Mouse (Mus musculus) retina, postnatal 7 days (tissue): Measurements from ENCODE around the gene Wnk1.

Experiments
- DNase-seq: peaks from one replicate; pipeline ENCODE4 v3.0.0-alpha.2; 2012; ENCODE audit warnings: low read depth, low spot score

The Wnk1 gene

DNA sequence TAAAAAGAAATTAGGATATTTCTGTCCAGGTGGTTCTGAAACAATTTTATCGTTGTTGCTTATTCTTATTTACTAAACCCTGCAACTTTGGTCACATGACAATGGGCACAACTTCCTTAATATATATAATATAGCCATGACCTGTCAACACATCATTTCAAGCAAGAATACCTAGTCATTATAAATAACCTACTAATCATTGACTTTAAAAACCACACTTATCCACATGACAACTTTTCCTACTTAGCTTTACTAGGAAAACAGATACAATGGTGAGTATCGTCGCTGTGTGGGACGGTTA is 2.0 kb upstream of the Wnk1 start:
- no peak for DNase-seq

DNA sequence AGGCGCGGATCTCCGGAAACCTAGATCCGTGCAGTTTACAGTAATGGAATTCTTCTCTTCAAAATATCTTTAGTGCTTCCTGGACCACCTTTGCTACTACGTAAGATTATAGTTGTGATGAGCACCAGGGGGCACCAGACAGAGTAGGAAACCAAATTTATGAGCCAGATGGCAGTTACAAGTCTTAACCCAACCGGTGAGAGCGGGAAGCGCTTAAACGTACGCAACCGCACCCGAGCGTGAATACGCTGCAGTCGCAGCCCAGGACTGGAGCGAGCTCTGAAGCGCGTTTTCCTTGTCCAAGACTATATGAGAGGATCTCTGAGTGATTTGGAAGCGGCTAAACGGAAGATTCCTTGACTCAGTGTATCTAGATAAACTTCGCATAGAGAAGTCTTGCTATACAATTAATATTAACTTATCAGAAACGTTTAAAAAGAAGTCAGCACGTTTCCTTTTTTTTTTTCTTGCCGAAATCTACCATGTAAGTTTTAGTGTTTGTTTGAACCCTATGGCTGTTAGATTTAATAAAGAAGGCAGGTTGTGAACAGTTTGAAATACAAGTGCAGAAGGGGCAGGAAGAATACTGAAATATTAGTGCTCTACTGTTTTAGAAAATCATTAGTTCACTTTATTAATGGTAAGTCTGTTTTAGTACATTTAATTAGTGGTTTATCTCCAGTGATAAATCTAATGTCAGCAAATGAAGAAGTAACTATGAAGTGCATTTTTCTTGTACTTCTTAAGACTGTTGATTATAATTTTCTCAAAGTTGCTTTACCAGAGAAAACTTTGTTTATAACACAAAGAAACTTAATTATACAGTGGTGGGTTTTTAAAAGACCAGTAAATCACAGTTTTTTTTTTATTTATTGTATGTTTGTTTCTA is 1.4 kb upstream of the Wnk1 start:
- DNase-seq, result peak; percentile 57

DNA sequence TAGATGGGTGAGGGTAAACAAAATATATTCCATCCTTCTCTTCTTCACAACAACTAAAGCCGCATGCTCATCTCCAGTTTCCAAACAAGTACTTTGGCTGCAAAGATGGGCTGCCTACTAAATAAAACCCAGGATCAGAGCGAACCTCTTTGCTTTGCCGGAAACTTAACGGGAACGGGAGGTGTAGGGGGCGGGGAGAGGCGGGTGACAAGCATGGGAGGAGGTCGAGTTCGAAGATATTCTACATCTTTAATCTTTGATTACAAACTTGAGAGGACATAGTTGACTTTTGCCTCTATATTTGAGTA is 738 bp upstream of the Wnk1 start:
- DNase-seq, result no peak

DNA sequence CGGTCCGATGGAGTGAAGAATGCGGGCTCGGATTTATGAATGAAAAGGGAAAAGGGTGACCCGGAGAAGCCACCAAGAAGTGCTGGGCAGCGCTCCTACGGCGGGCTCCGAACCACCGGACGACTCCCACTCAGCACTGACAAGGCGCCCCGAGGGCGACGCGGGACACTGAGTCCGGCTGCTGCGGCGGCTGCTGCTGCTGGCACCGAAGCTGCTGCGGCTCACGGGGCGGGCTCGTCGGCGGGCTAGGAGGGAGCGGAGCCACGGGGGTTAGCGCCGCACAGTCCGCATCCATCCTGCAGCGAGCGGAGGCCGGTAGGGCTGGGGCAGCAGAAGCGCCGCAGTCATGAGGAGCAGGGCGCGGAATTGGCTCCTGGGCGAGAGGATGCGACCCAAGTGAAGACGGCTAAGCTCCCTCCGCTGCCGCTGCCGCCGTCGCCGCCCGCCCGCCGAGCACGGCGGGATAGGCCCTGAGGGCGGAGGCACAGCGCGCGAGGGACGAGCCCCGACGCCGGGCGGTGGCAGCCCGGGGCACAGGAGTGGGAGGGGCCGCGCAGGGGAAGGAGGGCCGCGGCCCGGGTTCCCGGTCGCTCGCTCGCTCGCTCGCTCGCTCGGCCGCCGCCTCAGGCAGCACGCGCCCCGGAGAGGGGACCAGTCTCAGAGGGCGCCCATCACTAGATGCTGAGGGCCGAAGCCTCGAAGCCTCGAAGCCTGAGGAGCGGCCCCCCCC is 671 bp downstream of the Wnk1 start:
- DNase-seq, result peak; percentile 53

DNA sequence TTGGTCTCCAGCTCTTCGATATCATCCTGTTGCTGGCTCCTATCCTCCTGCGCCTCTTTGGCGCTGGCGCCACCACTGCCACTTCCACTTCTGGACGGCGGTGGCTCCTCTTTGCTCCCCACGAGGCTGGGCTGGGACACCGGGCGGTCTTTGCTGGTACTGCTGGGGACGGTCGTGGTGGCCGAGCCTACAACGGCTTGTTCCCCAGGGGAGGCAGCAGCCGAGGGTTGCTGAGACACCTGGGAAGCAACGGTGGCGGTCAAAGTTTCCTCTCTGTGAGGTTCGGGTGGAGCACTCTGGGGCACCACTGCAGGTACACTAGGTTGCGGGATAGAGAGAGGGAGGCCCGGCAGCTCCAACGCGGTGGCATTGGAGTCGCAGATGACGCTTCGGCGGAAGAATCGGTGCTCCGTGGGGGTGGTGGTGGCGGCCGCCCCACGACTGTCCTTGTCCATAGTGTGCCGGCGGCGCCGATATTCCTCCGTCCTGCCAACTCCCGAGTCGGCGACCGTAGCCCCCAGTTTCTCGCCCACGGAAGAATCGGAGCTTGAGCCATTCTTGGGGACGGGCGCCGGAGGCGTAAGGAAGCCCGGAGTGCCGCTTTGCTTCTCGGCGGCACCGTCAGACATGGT is 1.4 kb downstream of the Wnk1 start:
- DNase-seq, result peak; percentile 50

DNA sequence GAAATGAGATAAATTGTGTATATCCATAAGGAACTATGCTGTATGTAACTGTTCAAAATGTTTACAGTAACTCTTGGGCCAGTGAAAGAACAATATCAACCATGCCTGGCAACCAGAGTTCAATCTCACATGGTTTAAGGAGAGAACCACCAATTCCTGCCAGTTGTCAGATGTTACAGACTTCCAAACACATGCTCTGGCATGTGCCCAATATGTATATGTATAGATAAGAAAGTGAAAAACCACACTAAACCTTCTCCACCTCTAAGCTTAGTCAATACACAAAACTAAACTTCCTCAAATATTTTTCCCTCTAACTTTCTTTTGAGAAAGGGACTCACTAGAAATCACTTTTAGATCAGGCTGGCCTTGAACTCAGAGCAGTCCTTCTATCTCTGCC is 13.9 kb downstream of the Wnk1 start:
- no peak for DNase-seq

DNA sequence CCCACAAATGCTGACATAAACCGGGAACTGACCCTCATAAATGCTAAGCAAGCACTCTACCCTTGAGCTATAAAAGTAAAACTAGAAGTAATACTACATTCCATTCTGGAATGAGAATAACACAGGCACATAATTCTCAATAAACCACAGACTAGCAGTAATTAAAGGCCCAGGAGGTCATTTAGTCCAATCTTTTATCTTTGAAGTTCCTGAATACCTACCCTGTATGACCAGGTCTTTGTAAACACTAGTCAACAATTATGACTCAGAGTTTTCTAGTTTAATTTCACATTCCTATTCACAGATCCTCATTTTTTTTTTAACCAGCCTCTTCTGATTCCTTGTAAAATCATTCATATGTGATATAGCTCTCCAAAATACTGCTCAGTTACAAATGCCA is 14.7 kb downstream of the Wnk1 start:
- DNase-seq, result no peak

DNA sequence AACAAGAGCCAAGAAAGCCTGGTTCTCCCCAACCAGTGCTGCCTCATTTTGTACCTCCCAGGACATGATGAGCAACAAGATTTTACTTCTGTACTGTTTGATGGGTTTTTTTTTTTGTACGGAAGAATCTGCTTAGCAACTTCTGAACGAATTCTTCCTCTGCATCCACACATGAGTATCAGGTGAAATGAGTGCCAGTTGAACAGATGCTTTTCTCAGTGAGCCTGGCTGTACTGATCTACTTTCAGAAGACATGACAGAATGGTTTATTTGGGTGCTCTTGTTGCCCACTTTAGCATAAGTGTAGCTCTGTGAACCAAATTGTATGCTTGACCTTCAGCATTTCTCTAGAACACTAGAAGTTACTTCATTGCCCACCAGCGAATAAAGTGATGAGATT is 16.4 kb downstream of the Wnk1 start:
- DNase-seq, result no peak

DNA sequence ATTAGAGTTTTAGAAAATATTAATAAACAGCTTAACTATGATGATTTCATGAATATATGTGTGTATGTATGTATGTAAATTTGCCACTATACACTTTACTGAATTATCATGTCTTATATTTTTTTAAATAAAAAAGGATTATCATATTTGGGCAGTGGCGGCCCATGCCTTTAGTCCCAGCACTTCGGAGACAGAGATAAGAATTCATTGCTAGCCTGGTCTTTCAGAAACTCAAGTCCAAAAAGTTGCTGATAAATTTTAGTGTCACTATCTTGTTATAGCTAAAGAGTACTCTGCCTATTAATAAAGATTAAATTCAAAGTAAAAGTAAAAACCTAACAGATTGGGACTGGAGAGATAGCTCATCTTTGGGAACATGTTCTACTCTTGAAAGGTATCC is 18.8 kb downstream of the Wnk1 start:
- no peak for DNase-seq

DNA sequence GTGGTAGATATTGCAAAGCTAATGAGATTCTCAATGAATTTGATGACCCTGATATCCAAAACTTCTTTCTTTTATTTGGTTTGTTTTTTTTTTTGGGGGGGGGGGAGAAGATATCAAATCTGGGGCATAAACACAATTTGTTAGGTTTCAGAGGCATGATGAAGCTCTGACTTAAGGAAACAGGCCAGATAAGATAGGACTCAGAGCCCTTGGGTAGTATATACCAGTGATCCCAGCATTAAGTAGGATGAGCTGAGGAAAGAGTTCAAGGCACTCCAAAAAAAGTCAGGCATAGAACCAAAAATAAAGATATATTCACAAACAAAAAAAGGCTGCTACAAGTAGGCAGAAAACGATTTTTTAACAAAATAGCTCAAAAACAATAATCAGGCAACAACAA is 25.3 kb downstream of the Wnk1 start:
- no peak for DNase-seq

DNA sequence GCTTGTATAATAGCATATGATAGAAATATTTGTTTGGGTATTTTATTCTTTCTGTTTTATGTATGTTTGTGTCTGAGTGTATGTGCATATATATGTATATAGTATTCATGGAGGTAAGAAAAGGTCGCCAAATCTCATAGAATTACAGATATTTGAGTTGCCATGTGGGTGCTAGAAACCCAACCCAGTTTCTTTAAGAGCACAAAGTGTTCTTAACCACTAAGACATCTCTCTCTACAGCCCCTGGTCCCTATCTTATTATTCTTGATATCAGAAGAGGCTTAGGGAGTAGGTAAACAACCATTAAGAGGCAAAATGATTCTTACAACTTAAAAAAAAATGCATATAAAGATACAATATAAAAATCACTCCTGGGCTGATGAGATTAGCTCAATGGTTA is 27.0 kb downstream of the Wnk1 start:
- DNase-seq, result no peak

DNA sequence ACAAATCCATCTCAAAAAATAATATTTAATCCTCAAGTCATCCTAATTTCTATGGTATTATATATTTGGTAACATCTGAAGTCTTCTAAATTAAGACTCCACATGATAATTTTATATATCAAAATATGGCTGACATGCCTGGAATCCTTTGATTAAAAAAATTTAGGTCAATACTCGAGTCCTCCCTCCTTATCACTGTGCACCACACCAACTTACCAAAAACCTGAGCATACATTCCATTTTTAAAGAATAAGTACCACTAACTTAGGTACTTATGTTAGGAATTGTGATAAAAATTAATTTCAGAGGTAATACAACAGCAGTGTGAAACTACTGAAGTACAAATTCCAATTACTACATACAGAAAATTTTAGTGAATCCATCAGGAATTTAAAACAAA is 27.5 kb downstream of the Wnk1 start:
- DNase-seq, result no peak

DNA sequence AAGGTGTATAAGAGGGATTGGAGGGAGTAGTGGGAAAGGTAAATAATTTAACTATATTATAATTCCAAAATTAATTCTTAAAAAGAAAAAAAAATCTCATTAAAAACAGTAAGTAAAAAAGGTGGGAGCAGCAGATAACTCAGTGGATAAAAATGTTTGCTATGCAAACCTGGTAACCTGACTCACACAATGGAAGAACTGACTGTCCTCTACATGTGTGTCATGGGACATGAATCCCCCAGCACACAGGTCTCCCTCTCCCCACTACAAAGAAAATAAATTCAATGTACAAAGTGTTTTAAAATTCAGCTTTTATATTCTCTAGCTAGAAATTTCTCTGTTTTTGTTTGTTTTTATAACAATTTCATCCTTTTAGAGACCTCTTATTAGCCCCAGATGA is 27.9 kb downstream of the Wnk1 start:
- DNase-seq, result no peak

DNA sequence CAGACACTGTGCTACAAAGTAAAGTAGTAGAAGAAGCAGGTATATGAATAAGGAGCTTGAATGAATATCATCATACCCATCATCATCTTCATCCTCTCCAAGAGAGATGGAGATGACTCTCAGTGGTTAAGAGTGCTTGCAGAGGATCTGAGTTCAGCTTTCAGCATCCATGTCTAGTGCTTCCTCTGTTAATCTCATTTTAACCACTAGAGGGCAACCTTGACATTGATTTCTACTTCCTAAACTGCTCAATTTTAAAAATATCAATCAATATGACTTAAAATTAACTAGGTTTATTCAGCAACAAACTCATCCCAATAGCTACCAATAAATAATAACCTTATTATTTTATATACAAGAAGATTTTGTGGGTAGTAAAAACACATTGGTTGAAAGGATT is 36.8 kb downstream of the Wnk1 start:
- DNase-seq, result peak; percentile 38

DNA sequence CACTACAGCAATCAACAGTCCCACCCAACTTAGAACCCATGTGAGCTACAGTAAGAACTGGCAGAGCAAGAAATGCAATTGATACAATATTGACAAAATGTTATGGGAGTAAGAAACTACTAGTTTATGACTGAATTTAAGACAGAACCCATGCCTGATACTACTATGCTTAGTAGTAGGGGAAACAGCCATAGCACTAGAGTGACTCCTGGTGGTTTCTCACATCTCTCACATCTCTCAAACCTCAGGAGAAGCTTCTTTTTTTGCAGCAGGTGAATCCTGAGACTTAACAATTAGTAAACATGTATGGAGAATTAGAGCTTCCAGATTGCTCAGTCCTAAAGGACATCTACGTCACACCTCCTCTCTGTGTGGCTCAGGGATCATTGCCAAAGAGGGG is 42.0 kb downstream of the Wnk1 start:
- no peak for DNase-seq

DNA sequence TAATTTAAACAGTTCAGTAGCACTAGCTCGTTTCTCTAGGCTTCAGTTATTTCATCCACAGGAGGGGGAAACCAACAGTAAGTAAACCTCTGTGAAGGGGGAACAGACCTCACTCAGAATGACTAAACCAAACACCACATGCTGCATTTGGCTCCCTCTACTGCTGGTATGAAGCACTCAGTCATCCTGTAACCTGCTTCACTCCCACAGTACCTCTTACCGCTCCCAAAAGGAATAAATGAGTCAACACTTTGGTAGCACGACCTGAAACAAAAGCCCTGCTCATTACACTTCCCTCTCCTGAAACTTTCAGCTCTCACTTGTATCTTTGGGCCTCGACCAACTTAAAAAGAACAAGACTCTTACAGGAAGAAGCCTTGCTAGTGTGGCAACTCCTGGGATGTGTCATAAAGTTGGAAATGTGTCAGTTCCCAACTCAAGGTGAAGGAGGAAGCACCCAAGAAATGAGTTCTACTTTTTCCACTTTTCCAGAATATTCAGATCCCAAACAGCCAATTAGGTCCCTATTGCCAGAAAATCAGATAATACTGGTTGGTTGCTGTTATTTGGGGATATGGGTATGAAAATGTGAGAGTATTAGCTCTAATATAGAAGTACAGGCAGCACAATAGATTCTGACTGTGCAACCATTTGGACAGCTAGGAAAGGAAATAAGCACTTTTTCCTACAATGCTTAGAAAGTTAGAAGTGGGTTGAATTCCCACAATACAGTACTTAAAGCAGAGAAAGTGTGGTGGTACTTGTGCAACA is 114.1 kb downstream of the Wnk1 start:
- DNase-seq, result no peak

DNA sequence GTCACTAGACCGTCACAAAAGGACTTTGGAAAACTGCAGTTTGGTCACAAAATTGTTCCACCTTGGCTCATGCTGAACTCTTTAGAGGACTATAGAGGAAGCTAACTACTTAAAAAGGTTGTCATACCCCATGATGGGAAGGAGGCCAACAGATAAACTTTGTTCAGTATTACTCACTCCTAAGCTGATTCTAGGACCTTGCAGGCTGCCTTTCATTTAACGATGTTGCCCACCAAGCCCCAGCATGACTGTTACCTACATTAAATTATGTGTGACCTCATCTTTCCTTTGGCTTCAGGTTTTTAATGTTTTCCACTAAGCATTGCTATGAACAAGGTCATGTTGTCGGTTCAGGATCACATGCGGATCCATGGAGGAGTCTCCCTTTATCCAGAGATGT is 115.9 kb downstream of the Wnk1 start:
- DNase-seq, result no peak

DNA sequence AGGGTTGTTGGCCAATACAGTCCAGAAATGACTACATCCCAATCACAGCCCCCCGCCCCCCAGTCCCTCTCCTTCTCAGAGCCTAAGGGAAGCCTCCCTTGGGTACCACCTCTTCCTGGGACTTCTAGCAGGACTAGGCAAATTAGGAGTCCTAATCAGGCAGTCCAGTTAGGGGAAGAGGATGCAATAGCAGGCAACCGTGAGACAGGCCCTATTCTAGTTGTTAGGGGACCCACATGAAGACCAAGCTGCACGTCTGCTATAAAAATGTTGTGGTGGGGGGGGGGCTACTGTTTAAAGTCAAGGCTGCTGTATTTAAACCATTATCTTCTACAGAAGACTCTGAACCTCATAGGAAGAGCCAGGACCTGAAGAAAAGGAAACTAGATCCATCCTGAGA is 116.3 kb downstream of the Wnk1 start:
- no peak for DNase-seq

DNA sequence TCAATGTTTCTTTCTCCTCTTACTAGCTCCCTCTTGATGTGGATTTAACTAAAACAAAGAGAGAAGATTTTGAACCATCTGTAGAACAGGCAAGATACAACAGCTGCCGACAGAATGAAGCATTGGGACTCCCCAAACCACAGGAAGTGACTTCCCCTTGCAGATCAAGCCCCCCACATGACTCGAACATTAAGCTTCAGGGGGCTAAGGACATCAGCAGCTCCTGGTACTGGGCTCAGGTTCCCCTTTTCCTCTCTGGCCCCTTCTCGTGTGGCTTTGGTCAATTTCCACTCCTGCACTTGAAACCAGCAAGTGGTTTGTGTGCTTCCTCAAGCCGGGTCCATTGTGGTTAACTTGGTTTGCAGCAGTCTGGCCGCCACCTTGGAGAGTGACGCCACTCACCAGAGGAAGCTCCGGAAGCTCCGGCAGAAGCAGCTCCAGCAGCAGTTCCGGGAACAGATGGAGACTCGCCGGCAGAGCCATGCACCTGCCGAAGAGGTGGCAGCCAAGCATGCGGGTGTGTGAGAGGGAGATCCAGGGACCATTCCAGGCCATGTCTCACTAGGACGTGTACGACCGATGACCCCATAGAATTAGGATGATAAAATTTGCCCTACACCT is 119.8 kb downstream of the Wnk1 start:
- DNase-seq, result no peak

DNA sequence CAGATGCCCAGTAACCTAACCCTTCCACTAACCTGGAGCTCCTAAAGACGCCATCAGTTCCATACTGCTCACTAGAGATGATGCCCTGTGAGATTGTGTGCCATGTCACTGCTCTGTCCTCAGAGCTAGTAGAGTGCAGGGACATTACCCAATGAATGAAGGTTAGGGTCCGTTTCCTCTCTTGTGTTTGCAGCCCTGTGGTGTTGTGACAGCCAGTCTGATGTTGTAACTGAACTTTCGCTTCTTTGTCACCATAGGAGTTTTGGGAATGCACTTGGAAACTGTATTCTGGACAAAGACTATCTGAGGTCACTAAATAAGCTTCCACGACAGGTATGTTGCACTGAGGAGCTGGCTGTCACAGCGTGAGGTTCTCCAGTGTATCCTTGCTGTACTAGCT is 122.8 kb downstream of the Wnk1 start:
- DNase-seq, result no peak

DNA sequence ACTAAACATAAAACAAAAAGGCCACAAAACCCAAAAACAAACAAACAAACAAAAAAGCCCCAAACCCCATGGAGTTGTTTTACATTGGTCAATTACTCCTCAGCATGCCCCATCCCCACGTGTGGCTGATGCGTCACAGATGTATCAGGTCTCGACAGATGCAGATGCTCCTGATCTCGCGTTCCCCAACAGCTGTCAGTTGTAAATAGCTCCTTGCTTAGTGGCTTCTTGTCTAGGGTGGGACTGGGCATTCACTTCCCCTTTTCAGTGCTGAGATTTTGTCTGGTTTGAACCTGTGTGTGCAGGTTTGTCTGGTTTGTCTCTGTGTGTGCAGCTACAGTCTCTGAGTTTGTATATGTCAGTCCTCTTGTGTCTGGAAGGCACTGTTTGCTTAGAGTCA is 126.4 kb downstream of the Wnk1 start:
- DNase-seq, result no peak

DNA sequence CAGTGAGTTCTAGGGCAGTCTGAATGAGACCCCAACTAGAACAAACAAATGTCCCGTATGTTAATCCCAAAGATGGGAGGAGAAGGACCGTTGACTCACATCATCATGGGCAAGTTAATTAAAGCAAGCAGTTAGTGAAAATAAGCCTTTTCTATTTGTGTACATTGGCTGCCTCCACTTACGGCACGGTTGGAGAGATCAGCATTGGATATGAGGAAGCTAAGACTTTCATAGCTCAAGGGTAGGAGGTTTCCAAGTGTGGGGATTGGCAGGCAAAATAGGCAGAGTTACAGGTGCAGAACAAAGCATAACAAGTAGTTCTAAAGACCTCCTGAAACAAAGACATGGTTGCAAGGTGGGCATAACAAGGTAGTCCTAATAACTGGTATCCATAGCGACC is 133.0 kb downstream of the Wnk1 start:
- DNase-seq, result no peak
